Mouse (Mus musculus) intestine, embryonic 14.5 days (tissue): Measurements from ENCODE around the gene Fbf1. TPM values are rescaled to one million over a fixed set of nuclear protein-coding genes. Genes with fewer than 3 reads are reported as not detected.
A peak's percentile ranks its signal among the peaks of the same experiment; 100 is the strongest.

Source experiments
- ATAC-seq: fragments of 200-750 bp; cut with Nextera tagmentation; replicated peaks from 2 replicates; pipeline ENCODE4 v1.8.0; 2017; ENCODE audit warnings: low read depth, moderate number of reproducible peaks, moderate TSS enrichment, moderate library complexity; ENCODE audit not compliant: low FRiP score, low TSS enrichment
- DNase-seq: peaks from one replicate; pipeline ENCODE4 v3.0.0-alpha.2; 2018; ENCODE audit warnings: low spot score
- H3K27ac ChIP-seq: fragments of 300-500 bp; sonication (generic); 2 replicates; pipeline ENCODE4 v1.5.1; 2014; ENCODE audit warnings: low read depth, mild to moderate bottlenecking, control low read depth
- H3K27me3 ChIP-seq: fragments of 300-500 bp; sonication (generic); replicated peaks from 2 replicates; pipeline ENCODE4 v1.6.1; 2014; ENCODE audit warnings: low read length, control low read depth; ENCODE audit not compliant: control insufficient read depth, insufficient read depth
- H3K36me3 ChIP-seq: fragments of 300-500 bp; sonication (generic); 2 replicates; pipeline ENCODE4 v1.6.1; 2014; ENCODE audit warnings: low read length, control low read depth; ENCODE audit not compliant: control insufficient read depth, insufficient read depth
- H3K4me1 ChIP-seq: fragments of 300-500 bp; sonication (generic); replicated peaks from 2 replicates; pipeline ENCODE4 v1.6.1; 2014; ENCODE audit warnings: low read length, control low read depth, mixed read lengths; ENCODE audit not compliant: control insufficient read depth, insufficient read depth
- H3K4me2 ChIP-seq: fragments of 300-500 bp; sonication (generic); 2 replicates; pipeline ENCODE4 v1.6.1; 2014; ENCODE audit warnings: low read length
- H3K4me3 ChIP-seq: fragments of 300-500 bp; sonication (generic); 2 replicates; pipeline ENCODE4 v1.5.1; 2014; ENCODE audit warnings: low read depth, low read length, control low read depth, mixed read lengths
- H3K9ac ChIP-seq: fragments of 300-500 bp; sonication (generic); 2 replicates; pipeline ENCODE4 v1.6.1; 2014; ENCODE audit warnings: mild to moderate bottlenecking, low read length
- H3K9me3 ChIP-seq: fragments of 300-500 bp; sonication (generic); 2 replicates; pipeline ENCODE4 v1.6.1; 2016; ENCODE audit warnings: low read length, control low read depth; ENCODE audit not compliant: control insufficient read depth
- WGBS: fragments of 180-500 bp; shearing (Covaris S2); extraction: QIAGEN DNeasy Blood & Tissue Kit; methylation state at CpG from one replicate; pipeline ENCODE4 v1.1.7; 2014; 5-methylcytosine and 5-hydroxymethylcytosine counted together
- polyA plus RNA-seq: library from polyadenylated mRNA; unstranded; fragments of >200 nt; fragmentation: Nextera tagmentation; extraction: Ambion mirVana; gene quantifications from 2 replicates; pipeline ENCODE4 v1.2.1, GENCODE M21; 2014

Fbf1 gene
- polyA plus RNA-seq, 1 experiment from 2014 or later: 22.8 TPM

DNA sequence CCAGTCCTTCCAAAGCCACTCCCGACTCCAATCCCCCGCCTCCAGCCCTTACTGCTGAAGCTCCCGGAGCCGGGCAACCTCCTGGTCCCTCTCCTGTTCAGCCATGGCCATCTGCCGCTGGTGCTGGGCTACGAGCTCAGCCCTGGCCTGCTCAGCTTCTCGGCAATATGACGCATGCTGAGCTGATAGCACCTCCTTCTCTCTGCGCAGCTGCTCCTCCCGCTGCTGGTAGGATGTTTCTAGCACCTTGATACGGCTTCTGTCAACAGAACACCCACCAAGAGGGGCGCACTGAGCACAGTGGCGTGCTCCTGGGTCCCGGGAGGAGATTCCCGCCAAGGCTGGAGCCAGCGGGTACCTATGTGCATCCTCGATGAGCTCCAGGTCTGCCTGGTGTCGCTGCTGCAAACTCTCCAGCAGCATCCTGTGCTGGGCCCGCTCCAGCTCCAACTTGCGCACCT is 19.2 kb downstream of the Fbf1 start:
- no peak overlapping the region for H3K9ac ChIP-seq
- H3K27ac ChIP-seq: no peak overlapping the region
- H3K27me3 ChIP-seq: no peaks in the 10 kb centered on the region
- no peak overlapping the region for H3K4me3 ChIP-seq
- no peak for ATAC-seq
- DNase-seq: no peak
- H3K4me2 ChIP-seq: no peak overlapping the region
- peaks cover 86% of the 10 kb centered on the region for H3K36me3 ChIP-seq
- H3K4me1 ChIP-seq: no peaks in the 10 kb centered on the region
- no peaks in the 10 kb centered on the region for H3K9me3 ChIP-seq
- 58% methylated on average over 20 of the region's 20 CpGs for WGBS

GRCm38 (mm10) chr11:116146294-116146985 is 21.5 kb downstream of the Fbf1 start:
- DNase-seq: no peak
- no peak overlapping the region for H3K9ac ChIP-seq
- H3K4me1 ChIP-seq: no peaks in the 10 kb centered on the region
- no peak for ATAC-seq
- no peaks in the 10 kb centered on the region for H3K9me3 ChIP-seq
- peaks cover 80% of the 10 kb centered on the region for H3K36me3 ChIP-seq
- H3K27me3 ChIP-seq: no peaks in the 10 kb centered on the region
- no peak overlapping the region for H3K4me2 ChIP-seq
- 72% methylated on average over 25 of the region's 25 CpGs for WGBS
- no peak overlapping the region for H3K27ac ChIP-seq
- H3K4me3 ChIP-seq: no peak overlapping the region

DNA sequence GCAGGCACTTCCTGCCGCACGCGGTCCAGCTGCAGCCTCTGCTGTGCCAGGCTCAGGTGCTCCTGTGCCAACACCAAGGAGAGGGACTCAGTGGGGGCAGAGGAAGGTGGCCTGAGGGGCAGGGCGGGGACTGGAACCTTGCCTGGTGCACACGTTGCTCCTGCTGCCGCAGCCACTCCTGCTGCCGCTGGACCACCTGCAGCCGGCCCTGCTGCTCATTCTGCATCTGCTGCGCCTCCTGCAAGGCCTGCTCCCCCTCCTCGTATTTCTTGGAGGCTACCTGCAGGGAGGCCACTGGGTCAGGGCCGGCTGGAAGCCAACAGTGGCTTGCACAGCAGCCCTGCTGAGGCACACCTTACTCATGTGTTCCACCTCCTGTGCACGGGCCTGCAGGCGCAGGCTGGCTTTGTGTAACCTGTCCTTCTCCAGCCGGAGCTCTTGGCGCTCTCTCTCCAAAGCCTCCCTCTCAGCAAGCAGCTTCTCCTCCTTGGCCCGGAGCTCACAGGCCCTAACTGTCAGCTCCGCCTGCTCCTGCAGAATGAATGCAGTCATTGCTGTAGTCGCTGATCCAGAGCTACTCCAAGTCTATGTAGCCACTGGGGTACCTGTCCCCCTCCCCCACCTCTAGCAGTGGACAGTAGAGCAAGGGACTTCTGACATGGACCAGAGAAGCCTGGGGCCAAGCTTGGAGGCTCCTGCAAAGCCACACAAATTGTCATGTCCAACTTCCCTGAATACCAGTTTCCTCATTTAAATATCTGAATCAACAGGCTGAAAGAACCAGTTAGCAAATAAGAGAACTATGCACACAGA is 22.3 kb downstream of the Fbf1 start:
- Histone ChIP-seq H3K27me3 (no peaks in the 10 kb centered on the region), H3K4me1 (no peaks in the 10 kb centered on the region), H3K27ac (no peak overlapping the region), H3K9me3 (no peaks in the 10 kb centered on the region), H3K9ac (no peak overlapping the region), H3K4me3 (no peak overlapping the region), H3K36me3 (peaks cover 72% of the 10 kb centered on the region), H3K4me2 (no peak overlapping the region)
- WGBS: 79% methylated on average over 17 of the region's 18 CpGs
- ATAC-seq: no peak
- no peak for DNase-seq

DNA sequence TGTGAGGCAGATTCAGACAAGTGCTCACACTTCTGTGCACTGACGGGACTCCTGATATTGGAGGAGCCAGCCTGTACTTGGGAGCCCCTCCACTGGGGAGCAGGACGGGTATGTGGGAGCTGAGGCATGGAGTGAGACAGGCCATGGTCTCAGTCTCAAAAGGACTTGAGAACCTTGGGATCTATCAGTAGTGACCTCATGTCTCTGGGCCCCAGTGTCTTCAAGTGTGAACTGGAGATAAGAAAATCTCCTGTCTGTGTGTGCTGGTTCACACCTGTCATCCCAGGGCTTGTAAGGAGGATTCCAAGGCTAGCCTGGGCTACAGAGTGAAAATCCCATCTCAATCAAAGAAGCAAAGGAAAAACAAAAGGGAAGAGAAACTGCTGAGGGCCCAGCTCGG is 24.5 kb downstream of the Fbf1 start:
- no peak for DNase-seq
- H3K9me3 ChIP-seq: no peaks in the 10 kb centered on the region
- no peak overlapping the region for H3K9ac ChIP-seq
- no peaks in the 10 kb centered on the region for H3K4me1 ChIP-seq
- ATAC-seq: no peak
- H3K27me3 ChIP-seq: no peaks in the 10 kb centered on the region
- H3K27ac ChIP-seq: no peak overlapping the region
- WGBS: 85% methylated on average over 3 of the region's 3 CpGs
- H3K4me2 ChIP-seq: no peak overlapping the region
- H3K4me3 ChIP-seq: no peak overlapping the region
- H3K36me3 ChIP-seq: peaks cover 64% of the 10 kb centered on the region

DNA sequence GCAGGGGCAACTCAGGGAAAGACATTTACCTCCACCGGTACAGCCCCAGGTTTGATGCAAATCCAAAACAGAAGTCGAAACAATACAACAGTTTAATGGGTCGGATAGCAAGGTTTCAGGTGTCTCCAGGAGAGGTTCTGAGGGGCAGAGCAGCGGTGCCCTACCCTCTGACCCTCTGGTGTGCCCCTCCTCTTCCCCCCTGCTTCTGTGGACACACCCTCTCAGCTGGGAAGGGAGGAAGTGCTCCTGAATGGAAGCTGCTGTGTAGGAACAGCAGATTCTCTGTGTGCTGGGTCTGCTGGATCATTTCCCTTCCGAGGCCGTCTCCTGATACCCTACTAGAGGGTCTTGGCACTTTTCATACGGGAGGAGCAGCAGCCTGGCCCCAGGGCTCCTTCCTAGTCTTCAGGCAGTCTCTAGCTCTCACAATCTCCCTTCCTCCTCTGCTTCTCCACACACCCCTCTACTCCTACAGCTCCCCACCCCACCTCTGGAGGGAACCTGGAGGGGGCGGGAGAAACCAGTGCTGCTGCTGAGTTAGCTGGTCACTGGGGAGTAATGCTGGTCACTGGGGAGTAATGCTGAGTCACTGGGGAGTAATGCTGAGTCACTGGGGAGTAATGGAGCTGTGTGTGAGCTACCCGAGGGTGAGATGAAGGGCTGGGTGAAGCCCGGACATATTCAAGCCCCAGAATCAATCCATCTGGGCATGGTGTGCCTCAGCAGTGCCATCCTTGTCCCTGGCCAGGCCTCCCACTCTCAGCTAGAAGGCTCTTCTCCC is 25.6 kb downstream of the Fbf1 start:
- peaks cover 54% of the 10 kb centered on the region for H3K36me3 ChIP-seq
- H3K9ac ChIP-seq: no peak overlapping the region
- no peak for DNase-seq
- 62% methylated on average over 10 of the region's 10 CpGs for WGBS
- no peaks in the 10 kb centered on the region for H3K9me3 ChIP-seq
- H3K4me1 ChIP-seq: peaks cover 6% of the 10 kb centered on the region; the same call in 1 of the 2 replicates
- H3K27ac ChIP-seq: no peak overlapping the region
- no peak overlapping the region for H3K4me3 ChIP-seq
- H3K27me3 ChIP-seq: no peaks in the 10 kb centered on the region
- ATAC-seq: no peak
- H3K4me2 ChIP-seq: no peak overlapping the region

GRCm38 (mm10) chr11:116138468-116139138 is 29.4 kb downstream of the Fbf1 start, which contains the start of gene Mrpl38:
Gene Mrpl38 (minus strand): TSS chr11:116138868.
- H3K9me3 ChIP-seq: no peaks in the 10 kb centered on the region
- no peaks in the 10 kb centered on the region for H3K27me3 ChIP-seq
- DNase-seq: peak; percentile 98
- peak within 1 kb of the TSS; percentile 57; the same call in 1 of the 2 replicates for H3K27ac ChIP-seq
- peaks cover 6% of the 10 kb centered on the region; the same call in 1 of the 2 replicates for H3K4me1 ChIP-seq
- H3K4me2 ChIP-seq: peak within 1 kb of the TSS; percentile 66
- WGBS: under 1% methylated on average over 57 of the region's 60 CpGs
- H3K9ac ChIP-seq: peak within 1 kb of the TSS; percentile 78
- peak; percentile 96 for ATAC-seq
- H3K36me3 ChIP-seq: peaks cover 36% of the 10 kb centered on the region
- peak within 1 kb of the TSS; percentile 99 for H3K4me3 ChIP-seq

DNA sequence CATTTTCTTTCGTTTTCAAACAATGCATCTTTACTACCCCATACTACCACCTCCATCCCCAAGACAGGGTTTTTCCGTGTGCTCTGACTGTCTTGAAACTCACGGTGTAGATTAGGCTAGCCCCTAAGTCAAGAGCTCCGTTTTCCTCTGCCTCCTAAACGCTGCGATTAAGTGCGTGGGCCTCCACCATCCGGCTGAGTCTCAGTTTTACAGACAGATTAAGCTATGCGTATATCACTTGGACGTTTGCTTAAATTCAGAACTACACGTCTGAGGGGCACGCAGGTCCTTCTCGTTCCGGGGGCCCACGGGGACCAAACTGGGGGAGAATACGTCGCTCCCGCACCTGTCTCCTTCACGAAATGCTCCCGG is 29.9 kb downstream of the Fbf1 start:
- under 1% methylated on average over 20 of the region's 20 CpGs for WGBS
- 0 out of 2 replicates have a peak, but pooled peaks have one; percentile 0 for ATAC-seq

GRCm38 (mm10) chr11:116134171-116134570 is 33.8 kb downstream of the Fbf1 start:
- H3K9me3 ChIP-seq: no peaks in the 10 kb centered on the region
- H3K4me1 ChIP-seq: peaks cover 15% of the 10 kb centered on the region
- no peak overlapping the region for H3K4me2 ChIP-seq
- ATAC-seq (no peak), DNase-seq (no peak)
- no peaks in the 10 kb centered on the region for H3K27me3 ChIP-seq
- H3K36me3 ChIP-seq: peaks cover 35% of the 10 kb centered on the region
- H3K4me3 ChIP-seq: no peak overlapping the region
- WGBS: 83% methylated on average over 10 of the region's 10 CpGs
- no peak overlapping the region for H3K9ac ChIP-seq
- no peak overlapping the region for H3K27ac ChIP-seq

More for the DNA sequence above, 29.9 kb downstream of the Fbf1 start:
- H3K27me3 ChIP-seq: no peaks in the 10 kb centered on the region
- H3K36me3 ChIP-seq: peaks cover 32% of the 10 kb centered on the region
- peak overlapping the region; percentile 99 for H3K4me3 ChIP-seq
- H3K27ac ChIP-seq: peak overlapping the region; percentile 57; the same call in 1 of the 2 replicates
- peak overlapping the region; percentile 78 for H3K9ac ChIP-seq
- no peaks in the 10 kb centered on the region for H3K9me3 ChIP-seq
- peak overlapping the region; percentile 66 for H3K4me2 ChIP-seq
- DNase-seq: no peak
- H3K4me1 ChIP-seq: peaks cover 6% of the 10 kb centered on the region; the same call in 1 of the 2 replicates
